Mouse (Mus musculus): ENCODE measurements around the gene Fbxo22.
"Not testable (repeated sequence)": the region's sequence is repeated elsewhere in the genome, so short reads cannot be mapped to it uniquely, and the experiment has no call there.

Fbxo22 gene

GRCm38 (mm10) chr9:55240852-55241251 is 32.1 kb downstream of the Fbxo22 start:
- no peak for DNase-seq

DNA sequence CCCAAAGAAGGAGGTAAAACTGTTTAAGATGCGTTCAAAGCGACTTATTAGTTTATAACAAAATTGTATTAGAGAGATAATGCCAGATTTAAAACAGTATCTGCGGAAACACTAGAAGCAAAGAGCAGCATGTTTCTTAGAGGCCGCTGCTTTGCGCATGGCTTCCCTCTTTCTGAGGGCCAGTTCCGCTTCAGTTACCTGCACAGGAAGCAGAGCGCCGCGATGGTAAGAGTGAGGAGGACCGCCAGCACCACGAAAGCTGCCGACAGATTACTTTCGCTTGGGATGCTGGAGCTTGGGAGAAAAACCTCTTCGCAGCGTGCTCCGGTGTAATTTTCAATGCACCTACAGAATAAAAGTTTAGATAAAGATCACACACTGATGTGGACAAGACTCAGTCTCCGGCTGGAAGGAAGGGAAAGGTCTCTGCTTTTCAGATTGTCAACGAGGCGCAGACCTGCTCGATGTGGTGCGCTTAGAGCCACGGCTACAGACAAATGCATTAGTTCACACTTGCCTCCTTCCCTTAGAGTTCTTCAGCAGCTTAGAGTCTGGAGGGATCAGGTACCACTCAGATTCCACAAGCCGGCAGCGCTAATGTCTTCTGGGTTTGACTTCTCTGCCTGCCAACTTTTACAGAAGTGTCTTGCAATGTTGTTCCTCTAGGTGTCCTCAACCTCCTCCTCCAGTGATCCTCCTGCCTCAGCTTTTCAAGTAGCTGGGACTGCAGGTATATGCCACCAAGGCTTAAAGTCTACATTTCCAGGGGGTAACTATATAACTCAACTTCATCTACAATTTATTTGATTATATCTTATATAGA is 33.3 kb downstream of the Fbxo22 start:
- DNase-seq = peak; percentile 24

DNA sequence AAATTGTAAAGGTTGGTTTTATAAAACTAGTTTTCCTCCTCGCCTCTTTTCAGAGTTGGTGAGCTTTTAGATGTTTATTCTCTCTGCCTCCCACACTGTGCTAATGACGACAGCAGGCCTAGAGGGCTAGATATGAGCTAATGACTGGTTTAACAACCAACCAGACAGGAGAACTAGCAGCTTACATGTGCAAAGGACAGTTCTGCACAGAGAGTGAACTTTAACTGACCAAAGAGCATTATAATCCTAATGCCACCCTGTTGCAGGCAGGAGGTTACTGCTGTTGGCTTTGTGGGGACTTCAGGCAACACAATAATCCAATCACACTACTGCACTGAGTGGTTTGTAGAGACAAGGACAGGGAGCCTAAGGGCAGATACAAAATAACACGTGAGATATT is 34.6 kb downstream of the Fbxo22 start:
- DNase-seq = no peak

DNA sequence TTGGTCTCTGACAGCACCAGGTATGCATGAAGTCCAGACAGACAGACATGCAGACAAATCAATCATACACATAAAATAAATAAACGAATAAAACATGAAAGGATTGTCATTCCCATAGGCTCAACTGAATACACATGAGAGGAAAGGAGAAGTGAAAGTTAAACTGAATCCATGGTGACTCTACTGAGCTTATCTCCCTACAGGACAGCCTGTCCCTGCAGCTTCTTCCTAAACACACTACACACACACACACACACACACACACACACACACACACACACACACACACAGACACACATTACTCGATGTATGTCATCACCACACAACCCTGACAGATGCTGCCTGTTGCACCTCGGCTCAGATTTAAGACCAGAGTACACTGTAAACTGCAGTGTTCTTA is 35.4 kb downstream of the Fbxo22 start:
- no peak for DNase-seq

- DNase-seq = not testable (repeated sequence)
These were observed 36.5 kb downstream of the Fbxo22 start for GRCm38 (mm10) chr9:55245057-55245750.

GRCm38 (mm10) chr9:55246440-55246839 is 37.7 kb downstream of the Fbxo22 start:
- DNase-seq = no peak

DNA sequence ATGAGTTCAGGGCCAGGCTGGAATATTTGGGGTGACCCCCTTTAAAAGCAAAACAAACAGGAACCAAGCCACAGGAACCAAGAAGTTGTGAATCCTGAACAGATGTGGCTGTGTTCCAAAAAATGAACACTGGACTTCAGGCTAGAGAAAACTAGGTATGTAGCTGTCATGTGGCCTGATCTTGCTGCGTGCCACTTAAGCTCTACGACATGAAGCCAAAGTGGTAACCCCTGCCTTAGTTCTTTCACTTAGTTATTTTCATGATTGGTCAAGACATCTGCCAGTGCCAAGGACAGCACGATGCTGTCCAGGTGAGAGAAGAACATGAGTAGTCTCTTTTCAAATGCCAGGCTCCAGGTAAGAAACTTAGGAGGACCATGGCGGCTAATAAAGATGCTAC is 38.2 kb downstream of the Fbxo22 start:
- no peak for DNase-seq

- no peak for DNase-seq
These were observed 39.7 kb downstream of the Fbxo22 start for GRCm38 (mm10) chr9:55248465-55248864.

DNA sequence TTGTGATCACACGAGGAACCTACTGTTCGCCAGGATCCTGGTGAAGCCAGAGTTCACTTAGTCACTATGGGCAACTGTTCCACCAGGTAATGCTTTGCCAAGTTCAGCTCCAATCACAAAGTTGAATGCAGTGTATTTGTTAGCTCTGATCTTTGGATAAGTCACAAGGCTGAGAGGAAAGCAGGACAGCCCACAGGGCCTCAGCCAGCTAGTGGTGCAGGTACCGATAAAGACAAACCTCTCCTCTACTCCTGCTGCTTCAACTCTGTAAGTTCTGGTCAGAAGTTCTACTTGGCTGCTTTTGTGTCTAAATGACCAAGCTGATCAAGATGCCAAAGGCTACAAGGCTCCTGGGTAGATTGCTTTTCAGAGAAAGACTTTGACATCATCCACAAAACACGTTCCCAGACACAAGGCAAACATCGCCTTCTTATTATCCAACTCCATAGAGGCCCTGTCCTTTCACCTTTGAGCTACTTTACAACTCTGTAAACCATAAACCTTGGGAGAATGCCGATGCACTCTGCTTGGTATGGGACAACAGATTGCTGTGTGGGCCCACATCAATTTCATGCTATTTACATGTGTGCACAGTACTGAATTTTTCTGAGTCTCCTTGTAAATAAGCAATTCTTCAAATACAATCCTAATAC is 42.0 kb downstream of the Fbxo22 start:
- no peak for DNase-seq

DNA sequence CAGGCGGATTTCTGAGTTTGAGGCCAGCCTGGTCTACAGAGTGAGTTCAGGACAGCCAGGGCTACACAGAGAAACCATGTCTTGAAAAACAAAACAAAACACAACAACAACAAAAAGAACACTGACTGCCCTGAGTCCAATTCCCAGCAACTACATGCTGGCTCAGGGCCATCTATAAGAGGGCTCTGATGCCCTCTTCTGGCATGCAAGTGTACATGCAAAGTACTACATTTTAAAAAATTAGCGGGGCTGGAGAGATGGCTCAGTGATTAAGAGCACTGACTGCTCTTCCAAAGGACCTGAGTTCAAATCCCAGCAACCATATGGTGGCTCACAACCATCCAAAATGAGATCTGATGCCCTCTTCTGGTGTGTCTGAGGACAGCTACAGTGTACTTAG is 43.4 kb downstream of the Fbxo22 start:
- DNase-seq = not testable (repeated sequence)

DNA sequence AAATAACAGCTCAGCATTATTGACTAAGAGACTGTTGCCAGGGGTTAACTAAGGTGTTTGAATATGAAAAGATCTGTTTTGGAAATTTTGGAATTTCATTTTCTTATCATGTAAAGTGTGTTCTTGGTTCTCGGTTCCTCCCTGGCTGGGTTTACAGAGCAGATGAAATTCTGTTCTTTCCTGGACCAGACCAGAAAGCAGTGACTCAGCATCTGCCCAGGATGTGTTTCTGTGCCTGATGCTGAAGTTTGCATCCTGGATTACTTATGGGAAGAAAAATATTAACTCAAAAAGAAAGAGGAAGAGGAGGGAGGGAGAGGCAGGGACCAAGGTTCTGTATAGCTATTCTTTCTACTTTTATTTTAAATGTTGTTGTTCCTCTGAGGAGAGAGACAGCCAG is 45.1 kb downstream of the Fbxo22 start:
- no peak for DNase-seq

GRCm38 (mm10) chr9:55255056-55255455 is 46.3 kb downstream of the Fbxo22 start:
- no peak for DNase-seq

GRCm38 (mm10) chr9:55255604-55256003 is 46.9 kb downstream of the Fbxo22 start:
- no peak for DNase-seq

DNA sequence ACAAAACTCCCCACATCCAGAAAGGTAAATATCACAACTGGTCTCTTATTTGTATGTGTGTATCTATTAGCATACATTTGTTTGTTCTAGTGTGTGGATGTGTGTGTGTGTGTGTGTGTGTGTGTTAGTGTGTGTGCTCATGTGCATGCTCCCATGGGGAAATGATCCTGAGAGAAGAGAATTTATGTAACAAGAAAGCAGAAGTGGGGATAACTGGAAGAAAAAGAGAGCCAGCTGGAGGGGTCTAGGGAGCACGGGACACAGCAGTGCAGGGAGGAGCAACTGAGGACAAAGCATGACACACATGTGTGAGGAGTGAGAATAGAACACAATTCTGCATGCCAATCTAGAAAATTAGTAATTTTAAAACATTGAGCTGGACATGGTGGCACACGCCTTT is 48.4 kb downstream of the Fbxo22 start:
- DNase-seq = no peak

DNA sequence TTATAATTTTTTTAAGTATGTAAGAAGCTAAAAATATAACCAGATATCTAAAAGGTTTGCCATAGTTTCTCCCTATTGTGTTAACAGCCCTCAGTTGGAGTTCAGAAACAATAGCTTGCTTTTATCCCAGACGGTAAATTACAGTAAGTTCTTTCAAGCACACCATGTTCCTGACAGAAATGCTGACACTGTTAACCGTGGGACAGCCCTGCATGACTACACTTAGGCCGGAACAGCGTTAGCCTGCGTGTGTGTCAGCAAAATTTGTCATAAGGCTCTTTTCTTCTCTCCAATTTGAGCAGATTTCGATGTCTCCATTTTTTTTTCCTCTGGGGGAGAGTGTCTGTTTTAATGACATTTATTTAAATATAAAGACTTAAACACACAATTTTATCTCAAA is 51.0 kb downstream of the Fbxo22 start:
- no peak for DNase-seq

- DNase-seq = no peak
These were observed 55.9 kb downstream of the Fbxo22 start for GRCm38 (mm10) chr9:55264356-55265302.

GRCm38 (mm10) chr9:55271960-55272560 is 63.3 kb downstream of the Fbxo22 start:
- DNase-seq = no peak

DNA sequence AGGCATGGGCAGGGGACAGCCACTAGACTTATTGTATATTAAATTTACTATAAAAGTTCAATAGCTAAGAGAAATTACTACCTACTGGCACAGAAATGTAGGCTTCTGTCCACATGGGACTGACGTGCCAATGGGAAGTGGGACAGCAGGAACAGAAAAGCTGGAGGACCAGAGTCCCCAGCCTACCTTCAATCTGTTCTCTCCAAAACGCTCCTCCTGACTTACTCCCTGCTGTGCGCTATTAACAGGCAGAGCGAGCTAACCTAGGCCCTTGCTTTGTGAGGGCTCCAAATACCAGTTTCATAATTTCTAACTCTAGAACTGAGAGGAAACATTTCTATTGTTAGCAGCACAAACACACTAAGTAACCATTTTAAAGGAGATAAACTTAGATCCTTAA is 65.2 kb downstream of the Fbxo22 start:
- DNase-seq = no peak
